ENCODE assay signal across 11 mouse cellular contexts in the genomic region with DNA sequence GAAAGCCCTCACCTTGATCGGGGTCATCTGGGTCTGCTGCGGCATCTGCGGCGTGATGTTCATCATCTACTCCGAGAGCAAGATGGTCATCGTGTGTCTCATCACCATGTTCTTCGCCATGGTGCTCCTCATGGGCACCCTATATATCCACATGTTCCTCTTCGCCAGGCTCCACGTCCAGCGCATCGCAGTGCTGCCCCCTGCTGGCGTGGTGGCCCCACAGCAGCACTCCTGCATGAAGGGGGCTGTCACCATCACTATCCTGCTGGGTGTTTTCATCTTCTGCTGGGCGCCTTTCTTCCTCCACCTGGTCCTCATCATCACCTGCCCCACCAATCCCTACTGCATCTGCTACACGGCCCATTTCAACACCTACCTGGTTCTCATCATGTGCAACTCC. TPM values are rescaled to one million over a fixed set of nuclear protein-coding genes. Genes with fewer than 3 reads are reported as not detected.
DNase-seq lines count a peak whose midpoint lies in the region; ATAC-seq and TF ChIP-seq lines count a peak whose summit lies in the region.
"Had no signal": no experiment of that assay in that cellular context is flagged by ENCODE, and none has a peak within 500 bp of the region (broad histone marks: within the 10 kb centered on the region; RNA-seq: fewer than 3 reads in every experiment).

No protein-coding gene starts in this region.

- H3K27me3 ChIP-seq in intestine, postnatal 0 days (replicated peaks; ENCODE audit: control insufficient read depth, insufficient read depth, low read length) = 0 out of 2 replicates have a peak, but pooled peaks cover 7% of the 10 kb centered on the region
- peaks cover 14% of the 10 kb centered on the region; the same call in 1 of the 2 replicates for H3K27me3 ChIP-seq in intestine, embryonic 16.5 days (replicated peaks; ENCODE audit: control insufficient read depth, insufficient read depth, low read length)
- no peaks in the 10 kb centered on the region for H3K27me3 ChIP-seq in thymus, adult 2 months (ENCODE audit: control insufficient read depth, insufficient read depth, low read length)

- no peak overlapping the region for H3K27ac ChIP-seq in intestine, postnatal 0 days (ENCODE audit: low read depth, low read length)
- H3K27ac ChIP-seq in intestine, embryonic 16.5 days (ENCODE audit: low read length) = no peak overlapping the region
- no peak overlapping the region for H3K27ac ChIP-seq in thymus, adult 2 months (ENCODE audit: control insufficient read depth, insufficient read depth, low read length)
- H3K27ac ChIP-seq: neural tube, embryonic 15.5 days had no signal

- no peaks in the 10 kb centered on the region for H3K36me3 ChIP-seq in intestine, postnatal 0 days (ENCODE audit: control insufficient read depth, insufficient read depth)
- no peaks in the 10 kb centered on the region for H3K36me3 ChIP-seq in intestine, embryonic 16.5 days (ENCODE audit: control insufficient read depth, insufficient read depth, low read length)
- no peaks in the 10 kb centered on the region for H3K36me3 ChIP-seq in thymus, adult 2 months (ENCODE audit: control insufficient read depth, insufficient read depth, low read length)
- H3K36me3 ChIP-seq: neural tube, embryonic 15.5 days had no signal

- no peak overlapping the region for H3K4me2 ChIP-seq in intestine, postnatal 0 days (replicated peaks; ENCODE audit: low read depth)
- no peak overlapping the region for H3K4me2 ChIP-seq in intestine, embryonic 16.5 days (ENCODE audit: low read depth, low read length)
- H3K4me2 ChIP-seq: neural tube, embryonic 15.5 days had no signal

- no peaks in the 10 kb centered on the region for H3K4me1 ChIP-seq in intestine, postnatal 0 days (replicated peaks; ENCODE audit: control insufficient read depth, insufficient read depth, low read length)
- no peaks in the 10 kb centered on the region for H3K4me1 ChIP-seq in intestine, embryonic 16.5 days (ENCODE audit: control insufficient read depth, insufficient read depth, low read length)
- no peaks in the 10 kb centered on the region for H3K4me1 ChIP-seq in thymus, adult 2 months (replicated peaks; ENCODE audit: control insufficient read depth, insufficient read depth, low read length)

- peak; percentile 52 for TF ChIP-seq CTCF in intestine, postnatal 0 days (IDR thresholded peaks at IDR 0.05; ENCODE audit: low read depth)
- peak; percentile 58; the same call in 1 of the 2 replicates for TF ChIP-seq CTCF in thymus, adult 2 months (IDR thresholded peaks at IDR 0.05; ENCODE audit: borderline replicate concordance, control insufficient read depth, extremely low read depth, insufficient read depth, low read length, poor library complexity)

- H3K4me3 ChIP-seq in intestine, postnatal 0 days (ENCODE audit: low read depth, low read length) = no peak overlapping the region
- no peak overlapping the region for H3K4me3 ChIP-seq in intestine, embryonic 16.5 days (ENCODE audit: low read length)
- H3K4me3 ChIP-seq in thymus, adult 2 months (ENCODE audit: control insufficient read depth, insufficient read depth, low read length) = no peak overlapping the region
- H3K4me3 ChIP-seq: neural tube, embryonic 15.5 days had no signal

- no peak for ATAC-seq in intestine, postnatal 0 days
- ATAC-seq in intestine, embryonic 16.5 days = no peak
- peak; percentile 55; the same call in 1 of the 2 replicates for ATAC-seq in erythroblast, adult 5-6 weeks (replicated peaks; ENCODE audit: low FRiP score, poor library complexity, severe bottlenecking)
- ATAC-seq: Patski had no signal

- H3K9me3 ChIP-seq in intestine, postnatal 0 days (ENCODE audit: control insufficient read depth) = no peaks in the 10 kb centered on the region
- H3K9me3 ChIP-seq in intestine, embryonic 16.5 days (ENCODE audit: control insufficient read depth, low read length) = no peaks in the 10 kb centered on the region
- H3K9me3 ChIP-seq: neural tube, embryonic 15.5 days had no signal

- H3K9ac ChIP-seq in intestine, postnatal 0 days (ENCODE audit: low read depth, low read length) = no peak overlapping the region
- no peak overlapping the region for H3K9ac ChIP-seq in intestine, embryonic 16.5 days (ENCODE audit: low read depth, low read length)
- H3K9ac ChIP-seq: neural tube, embryonic 15.5 days had no signal

- WGBS in intestine, postnatal 0 days = 79% methylated on average over 14 of the region's 14 CpGs
- WGBS in intestine, embryonic 16.5 days = 79% methylated on average over 14 of the region's 14 CpGs
- 78% methylated on average over 14 of the region's 14 CpGs for WGBS in thymus, adult 2 months

- peak; percentile 20 for DNase-seq in thymus, adult 2 months
- no peak for DNase-seq in thymus, postnatal 0 days (ENCODE audit: low spot score)
- no peak for DNase-seq in yolk sac, embryonic 10.5 days (ENCODE audit: low spot score)
- DNase-seq in layer of hippocampus, postnatal 25 days (ENCODE audit: extremely low spot score in 1 of 2, low spot score in 1 of 2) = no peak
- DNase-seq: lung, postnatal 36 days had no signal

- no peak for TF ChIP-seq POLR2A in thymus, adult 2 months (IDR thresholded peaks at IDR 0.05; ENCODE audit: control insufficient read depth, extremely low read depth, insufficient read depth, low read length, poor library complexity)

RNA-seq across cellular contexts. Expression of a gene that starts 1.0 kb away (rescaled TPM):
- not detected in 2 replicates for polyA plus RNA-seq in intestine, postnatal 0 days (2015; fragmentation: Nextera tagmentation; extraction: Ambion mirVana)
- polyA plus RNA-seq in intestine, embryonic 16.5 days (2015; fragmentation: Nextera tagmentation; extraction: Ambion mirVana) = not detected in 2 replicates
- not detected in 2 replicates for polyA plus RNA-seq in thymus, adult 2 months (2012; rRNA removed)
- polyA plus RNA-seq in thymus, postnatal 0 days (2015; fragmentation: Nextera tagmentation; extraction: Ambion mirVana) = not detected in 2 replicates
- not detected in 2 replicates for total RNA-seq in erythroblast, adult 5-6 weeks (2015; ENCODE audit: low replicate concordance)
- total RNA-seq in erythroblast, adult 5-6 weeks (2017; ENCODE audit: low replicate concordance) = 0.14 TPM in 1 of 2 replicates, not detected in the other
- under 1 TPM; 0.12 to 0.23 TPM for total RNA-seq in layer of hippocampus, postnatal 25 days (2021)
- total RNA-seq: hematopoietic stem cell, adult 5-6 weeks had no signal
- polyA plus RNA-seq: Patski had no signal
